Mouse (Mus musculus) lung, postnatal 0 days (tissue): ENCODE measurements at regions not wholly inside any gene's neighbourhood (a gene's known extent, or its start where the extent isn't known, plus 50 kb on each side); places are given as distances from the start of the nearest gene placed in this dataset.

Source experiments
- ATAC-seq: fragments of 200-750 bp; cut with Nextera tagmentation; 2 replicates; pipeline ENCODE4 v1.8.0; 2017; ENCODE audit warnings: moderate library complexity
- DNase-seq: peaks from one replicate; pipeline ENCODE4 v3.0.0-alpha.2; 2016; ENCODE audit warnings: low spot score
- H3K27ac ChIP-seq: fragments of 300-500 bp; sonication (generic); 2 replicates; pipeline ENCODE4 v1.5.1; 2014; ENCODE audit warnings: antibody characterized with exemption, mild to moderate bottlenecking, low read length, mixed read lengths
- H3K27me3 ChIP-seq: fragments of 300-500 bp; sonication (generic); replicated peaks from 2 replicates; pipeline ENCODE4 v1.6.1; 2014; ENCODE audit warnings: low read length, mixed read lengths; ENCODE audit not compliant: insufficient read depth
- H3K36me3 ChIP-seq: fragments of 300-500 bp; sonication (generic); 2 replicates; pipeline ENCODE4 v1.6.1; 2014; ENCODE audit warnings: low read length, mixed read lengths; ENCODE audit not compliant: insufficient read depth
- H3K4me1 ChIP-seq: fragments of 300-500 bp; sonication (generic); 2 replicates; pipeline ENCODE4 v1.6.1; 2014; ENCODE audit warnings: antibody characterized with exemption, low read depth, low read length, mixed read lengths; ENCODE audit not compliant: insufficient read depth
- H3K4me2 ChIP-seq: fragments of 300-500 bp; sonication (generic); replicated peaks from 2 replicates; pipeline ENCODE4 v1.6.1; 2014; ENCODE audit warnings: low read depth, mild to moderate bottlenecking, low read length, moderate library complexity, mixed read lengths
- H3K4me3 ChIP-seq: fragments of 300-500 bp; sonication (generic); 2 replicates; pipeline ENCODE4 v1.5.1; 2014; ENCODE audit warnings: low read depth, low read length
- H3K9ac ChIP-seq: fragments of 300-500 bp; sonication (generic); replicated peaks from 2 replicates; pipeline ENCODE4 v1.6.1; 2014; ENCODE audit warnings: low read depth, mild to moderate bottlenecking
- H3K9me3 ChIP-seq: fragments of 300-500 bp; sonication (generic); 2 replicates; pipeline ENCODE4 v1.6.1; 2016; ENCODE audit warnings: low read length, mixed read lengths
- CTCF ChIP-seq: IDR thresholded peaks from 2 replicates; pipeline ENCODE4 v1.5.1; 2016; ENCODE audit warnings: antibody characterized with exemption, mild to moderate bottlenecking
- EP300 ChIP-seq: IDR thresholded peaks from 2 replicates; pipeline ENCODE4 v1.6.1; 2016; ENCODE audit warnings: antibody characterized with exemption, mild to moderate bottlenecking, control low read depth
- WGBS: fragments of 180-500 bp; shearing (Covaris S2); extraction: QIAGEN DNeasy Blood & Tissue Kit; methylation state at CpG from one replicate; pipeline ENCODE4 v1.1.7; 2014; 5-methylcytosine and 5-hydroxymethylcytosine counted together

DNA sequence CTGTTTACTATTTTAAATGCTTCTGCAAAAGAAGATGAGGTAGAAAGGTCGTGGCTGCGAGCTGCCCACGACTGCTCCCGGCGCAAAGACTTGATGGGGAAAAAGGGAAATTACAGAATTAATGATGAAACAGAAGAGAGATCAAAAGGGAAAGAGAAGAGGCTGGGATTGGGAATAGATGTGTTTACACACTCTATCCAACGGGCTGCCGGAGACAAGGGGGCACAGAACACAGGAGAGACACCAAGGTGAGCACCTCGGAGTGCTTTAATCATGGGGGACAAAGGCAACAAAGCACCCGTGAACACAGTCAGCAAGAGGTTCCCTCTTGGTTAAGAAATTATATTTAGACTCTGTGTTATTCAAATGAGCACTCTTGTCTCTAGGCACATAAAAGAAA lies 326.1 kb upstream of the Noct start:
- H3K4me2 ChIP-seq, result no peak overlapping the region
- H3K9me3 ChIP-seq, result no peaks in the 10 kb centered on the region
- no peaks in the 10 kb centered on the region for H3K36me3 ChIP-seq
- no peak overlapping the region for H3K27ac ChIP-seq
- H3K27me3 ChIP-seq, result no peaks in the 10 kb centered on the region
- H3K4me1 ChIP-seq, result no peaks in the 10 kb centered on the region
- WGBS, result 73% methylated on average over 9 of the region's 9 CpGs
- ATAC-seq, result no peak
- DNase-seq, result no peak
- no peak overlapping the region for H3K4me3 ChIP-seq
- TF ChIP-seq EP300 (no peak), CTCF (no peak)
- no peak overlapping the region for H3K9ac ChIP-seq

DNA sequence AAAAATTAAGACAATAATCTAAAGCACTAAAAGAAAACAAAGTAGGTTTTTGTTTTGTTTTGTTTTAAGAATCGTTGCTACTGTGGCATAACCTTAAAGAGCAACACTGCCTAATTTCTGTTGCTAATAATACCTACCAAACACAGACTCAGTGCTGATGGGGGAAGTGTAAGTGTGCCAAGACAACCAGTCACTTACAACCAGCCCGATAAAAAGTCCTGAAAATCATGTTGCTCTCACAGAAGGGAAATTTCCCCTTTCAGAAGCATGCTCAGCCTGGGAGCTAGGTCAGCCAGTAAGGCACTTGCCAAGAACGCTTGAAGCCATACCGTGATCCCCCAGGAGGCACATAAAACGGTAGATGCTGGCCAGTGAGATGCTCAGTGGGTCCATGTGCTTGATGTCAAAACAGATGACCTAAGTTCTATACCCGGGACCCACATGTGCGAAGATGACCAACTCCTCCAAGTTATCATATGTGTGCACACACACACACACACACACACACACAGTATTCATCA lies 324.4 kb upstream of the Noct start:
- ATAC-seq, result no peak
- no peaks in the 10 kb centered on the region for H3K9me3 ChIP-seq
- no peak for DNase-seq
- H3K27ac ChIP-seq, result no peak overlapping the region
- no peak overlapping the region for H3K4me3 ChIP-seq
- TF ChIP-seq EP300, result no peak
- no peak for TF ChIP-seq CTCF
- H3K9ac ChIP-seq, result no peak overlapping the region
- no peaks in the 10 kb centered on the region for H3K36me3 ChIP-seq
- WGBS, result 80% methylated on average over 7 of the region's 7 CpGs
- H3K27me3 ChIP-seq, result no peaks in the 10 kb centered on the region
- H3K4me1 ChIP-seq, result no peaks in the 10 kb centered on the region
- H3K4me2 ChIP-seq, result no peak overlapping the region

DNA sequence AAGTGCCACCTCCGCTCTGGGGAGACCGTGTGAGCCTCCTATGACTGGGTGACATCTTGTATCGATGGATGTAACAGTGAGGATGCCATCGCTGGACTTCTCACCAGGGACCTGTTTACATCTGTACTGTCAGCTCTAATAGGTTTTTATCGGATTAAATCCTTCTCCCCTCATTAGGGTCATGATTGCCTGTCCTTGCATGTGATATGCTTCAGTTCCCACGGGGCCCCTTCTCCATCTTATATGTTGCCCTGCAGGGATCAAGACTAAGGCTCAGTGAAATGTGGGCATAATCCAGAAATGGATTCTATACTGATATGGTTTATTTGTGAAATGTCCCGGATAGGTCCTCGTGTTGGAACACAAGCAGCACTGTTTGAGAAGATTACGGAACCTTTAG lies 323.7 kb upstream of the Noct start:
- Histone ChIP-seq H3K9me3 (no peaks in the 10 kb centered on the region), H3K9ac (no peak overlapping the region), H3K4me1 (no peaks in the 10 kb centered on the region), H3K27ac (no peak overlapping the region), H3K4me3 (no peak overlapping the region), H3K36me3 (no peaks in the 10 kb centered on the region), H3K27me3 (no peaks in the 10 kb centered on the region), H3K4me2 (no peak overlapping the region)
- ATAC-seq (no peak), DNase-seq (no peak)
- TF ChIP-seq EP300 (no peak), CTCF (no peak)
- WGBS, result 78% methylated on average over 9 of the region's 9 CpGs

DNA sequence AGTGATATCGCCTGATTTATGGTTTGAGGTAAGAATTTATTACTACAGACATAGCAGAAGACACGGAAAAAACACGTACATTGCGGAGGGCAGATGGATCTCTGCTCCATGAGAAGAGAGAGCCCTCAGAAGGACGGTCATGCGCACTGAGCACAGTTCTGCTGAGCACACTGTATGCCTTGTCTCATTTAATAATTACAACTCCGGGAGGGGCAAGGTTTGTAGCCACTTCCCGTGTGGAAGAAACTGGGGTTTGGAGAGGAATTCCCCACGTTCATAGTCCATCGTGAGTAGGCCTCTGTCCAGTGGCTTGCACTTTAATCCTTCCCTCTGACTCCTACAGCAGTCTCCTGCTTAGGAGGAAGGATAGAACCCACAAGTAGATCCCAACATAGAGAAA lies 322.9 kb upstream of the Noct start:
- DNase-seq (no peak), ATAC-seq (no peak)
- Histone ChIP-seq H3K36me3 (no peaks in the 10 kb centered on the region), H3K27me3 (no peaks in the 10 kb centered on the region), H3K9ac (no peak overlapping the region), H3K4me3 (no peak overlapping the region), H3K4me2 (no peak overlapping the region), H3K9me3 (no peaks in the 10 kb centered on the region), H3K27ac (no peak overlapping the region), H3K4me1 (no peaks in the 10 kb centered on the region)
- TF ChIP-seq CTCF (no peak), EP300 (no peak)
- WGBS, result 91% methylated on average over 10 of the region's 10 CpGs

DNA sequence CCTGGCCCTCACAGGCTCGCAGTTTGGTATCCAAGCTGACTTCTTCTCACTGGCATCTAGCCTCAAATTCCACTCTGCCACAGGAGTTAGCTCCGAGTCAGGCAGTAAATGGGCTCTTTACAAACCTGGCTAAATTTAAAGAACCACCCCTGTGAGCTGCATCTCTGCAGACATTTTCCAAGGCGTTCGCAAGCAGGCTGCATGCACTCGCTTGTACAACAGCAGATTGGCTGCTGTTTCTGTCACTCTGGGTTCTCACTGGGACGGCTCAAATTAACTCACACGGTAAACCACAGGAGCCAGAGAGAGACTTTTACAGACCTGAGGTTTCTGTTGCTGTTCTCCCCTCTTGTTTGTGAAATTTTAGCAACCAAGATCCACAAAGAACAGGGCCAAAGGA lies 321.3 kb upstream of the Noct start:
- no peaks in the 10 kb centered on the region for H3K36me3 ChIP-seq
- H3K4me2 ChIP-seq, result no peak overlapping the region
- no peak overlapping the region for H3K27ac ChIP-seq
- WGBS, result 46% methylated on average over 7 of the region's 7 CpGs
- no peak overlapping the region for H3K9ac ChIP-seq
- H3K4me3 ChIP-seq, result no peak overlapping the region
- no peaks in the 10 kb centered on the region for H3K27me3 ChIP-seq
- no peaks in the 10 kb centered on the region; the same call in 1 of the 2 replicates for H3K4me1 ChIP-seq
- TF ChIP-seq EP300, result no peak
- TF ChIP-seq CTCF, result no peak
- DNase-seq, result no peak
- no peaks in the 10 kb centered on the region for H3K9me3 ChIP-seq
- ATAC-seq, result no peak

DNA sequence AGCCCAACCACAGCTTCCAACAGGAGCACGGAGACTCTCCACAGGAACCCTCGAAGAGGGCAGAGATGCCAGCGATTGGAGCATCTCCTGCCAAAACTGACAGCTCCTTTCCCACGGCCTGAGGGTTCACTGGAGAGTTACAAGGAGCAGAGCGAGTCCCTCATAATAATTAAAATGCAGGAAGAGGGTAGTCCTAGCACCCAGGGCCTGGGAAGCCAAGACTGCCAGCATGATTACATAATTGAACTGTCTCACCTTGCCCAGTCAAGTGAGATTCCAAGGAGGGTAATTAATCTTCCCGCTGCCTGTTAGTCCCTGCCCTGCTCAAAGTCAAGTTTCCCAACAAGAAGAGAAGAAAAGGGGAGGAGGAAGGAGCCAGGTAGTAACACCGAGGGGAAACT lies 319.5 kb upstream of the Noct start:
- ATAC-seq, result no peak
- 0 out of 2 replicates have a peak overlapping the region, but pooled peaks have one; percentile 52 for H3K4me2 ChIP-seq
- no peak overlapping the region for H3K27ac ChIP-seq
- 35% methylated on average over 7 of the region's 7 CpGs for WGBS
- peak; percentile 23 for DNase-seq
- H3K9ac ChIP-seq, result no peak overlapping the region
- H3K4me1 ChIP-seq, result no peaks in the 10 kb centered on the region; the same call in 1 of the 2 replicates
- no peaks in the 10 kb centered on the region for H3K27me3 ChIP-seq
- TF ChIP-seq CTCF (no peak), EP300 (no peak)
- H3K4me3 ChIP-seq, result no peak overlapping the region
- H3K36me3 ChIP-seq, result no peaks in the 10 kb centered on the region
- no peaks in the 10 kb centered on the region for H3K9me3 ChIP-seq
